ENCODE assay signal across 8 mouse cellular contexts in the genomic region with DNA sequence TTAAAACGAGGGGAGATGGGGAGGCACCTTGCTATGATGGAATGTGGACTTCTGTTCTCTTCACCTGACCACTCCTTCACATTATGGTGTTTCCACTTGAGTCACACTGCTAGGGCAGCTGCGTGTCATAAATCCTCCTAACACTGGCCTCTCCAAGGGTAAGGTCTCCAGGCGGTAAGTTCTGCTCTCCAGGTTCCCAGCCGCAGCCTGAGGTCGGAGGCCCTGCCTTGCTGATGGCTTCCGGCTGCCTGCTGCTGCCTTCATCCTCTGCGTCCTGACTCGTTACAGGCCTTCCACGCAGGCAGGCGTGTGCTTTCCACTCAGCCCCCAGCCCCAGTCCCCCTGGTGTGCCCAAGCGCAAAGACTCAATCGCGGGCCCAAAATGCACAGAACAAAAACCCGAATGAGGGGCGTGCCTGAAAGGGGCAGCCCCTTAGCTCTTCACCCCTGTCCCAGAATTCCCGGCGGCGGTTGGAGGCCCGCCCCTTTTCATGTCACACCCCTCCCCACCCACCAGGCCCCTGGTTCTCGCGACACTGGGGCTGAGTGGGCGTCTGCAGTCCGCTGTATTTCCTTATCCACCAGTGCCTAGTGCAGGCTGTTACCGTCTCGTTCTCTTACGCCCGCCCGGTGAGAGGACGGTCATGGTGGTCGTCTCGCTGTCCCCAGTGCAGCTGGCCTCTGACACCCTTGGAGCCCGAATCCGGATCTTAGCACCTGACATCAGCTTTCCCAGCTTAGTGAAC. TPM values are rescaled to one million over a fixed set of nuclear protein-coding genes. Genes with fewer than 3 reads are reported as not detected.
DNase-seq lines count a peak whose midpoint lies in the region; ATAC-seq and TF ChIP-seq lines count a peak whose summit lies in the region.

TSS of gene Exo5 (minus strand) at position 464 of the 746 bp plus-strand sequence.

- H3K4me3 ChIP-seq in E14TG2a.4 (replicated peaks; ENCODE audit: low read length): peak within 1 kb of the TSS; percentile 88
- H3K4me3 ChIP-seq in forebrain, embryonic 13.5 days: peak within 1 kb of the TSS; percentile 68
- H3K4me3 ChIP-seq in liver, postnatal 0 days (ENCODE audit: low read depth, low read length): peak within 1 kb of the TSS; percentile 74
- H3K4me3 ChIP-seq in neural tube, embryonic 14.5 days (ENCODE audit: low read depth, low read length): peak within 1 kb of the TSS; percentile 64

- peak within 1 kb of the TSS; percentile 84 for H3K9ac ChIP-seq in forebrain, embryonic 13.5 days
- H3K9ac ChIP-seq in liver, postnatal 0 days (replicated peaks): peak within 1 kb of the TSS; percentile 73
- peak within 1 kb of the TSS; percentile 84 for H3K9ac ChIP-seq in neural tube, embryonic 14.5 days (replicated peaks; ENCODE audit: low read depth, low read length)

- H3K27me3 ChIP-seq in E14TG2a.4 (ENCODE audit: insufficient read depth, low read length): no peaks in the 10 kb centered on the region
- H3K27me3 ChIP-seq in forebrain, embryonic 13.5 days: no peaks in the 10 kb centered on the region
- H3K27me3 ChIP-seq in liver, postnatal 0 days (ENCODE audit: insufficient read depth, low read length): no peaks in the 10 kb centered on the region
- no peaks in the 10 kb centered on the region for H3K27me3 ChIP-seq in neural tube, embryonic 14.5 days (ENCODE audit: control insufficient read depth, insufficient read depth, low read length)

- no peaks in the 10 kb centered on the region for H3K9me3 ChIP-seq in E14TG2a.4 (ENCODE audit: low read length)
- no peaks in the 10 kb centered on the region; the same call in 1 of the 2 replicates for H3K9me3 ChIP-seq in forebrain, embryonic 13.5 days (replicated peaks)
- no peaks in the 10 kb centered on the region for H3K9me3 ChIP-seq in liver, postnatal 0 days (ENCODE audit: low read length)
- H3K9me3 ChIP-seq in neural tube, embryonic 14.5 days (ENCODE audit: control insufficient read depth, low read length): no peaks in the 10 kb centered on the region; the same call in 1 of the 2 replicates

- WGBS in forebrain, embryonic 13.5 days: under 1% methylated on average over 33 of the region's 33 CpGs
- WGBS in large intestine, adult 2 months: under 1% methylated on average over 33 of the region's 33 CpGs
- WGBS in liver, postnatal 0 days (ENCODE audit: insufficient replicate concordance): under 1% methylated on average over 33 of the region's 33 CpGs
- under 1% methylated on average over 33 of the region's 33 CpGs for WGBS in neural tube, embryonic 14.5 days

- peaks cover 14% of the 10 kb centered on the region for H3K4me1 ChIP-seq in E14TG2a.4 (replicated peaks; ENCODE audit: low read depth, low read length)
- peaks cover 20% of the 10 kb centered on the region for H3K4me1 ChIP-seq in forebrain, embryonic 13.5 days
- H3K4me1 ChIP-seq in liver, postnatal 0 days (ENCODE audit: insufficient read depth): peaks cover 8% of the 10 kb centered on the region; the same call in 1 of the 2 replicates
- H3K4me1 ChIP-seq in neural tube, embryonic 14.5 days (ENCODE audit: control insufficient read depth, insufficient read depth, low read length): peaks cover 4% of the 10 kb centered on the region; the same call in 1 of the 2 replicates

- intact Hi-C loops in heart, postnatal 10 days (cut with DNase I): loop anchor here (1.0 kb wide), 1 partner anchor 27 kb away; the partner anchor contains the start of gene Zfp69

- TF ChIP-seq CTCF in E14TG2a.4 (conservative IDR thresholded peaks at IDR 0.05; ENCODE audit: low read length): no peak
- no peak for TF ChIP-seq CTCF in liver, postnatal 0 days (IDR thresholded peaks at IDR 0.05; ENCODE audit: low read depth)

- TF ChIP-seq EP300 in liver, postnatal 0 days (IDR thresholded peaks at IDR 0.05; ENCODE audit: low read depth): peak; percentile 82; the same call in 1 of the 2 replicates

- peaks cover 31% of the 10 kb centered on the region for H3K36me3 ChIP-seq in E14TG2a.4 (ENCODE audit: insufficient read depth, low read length)
- H3K36me3 ChIP-seq in forebrain, embryonic 13.5 days (ENCODE audit: poor library complexity, severe bottlenecking): peaks cover 31% of the 10 kb centered on the region
- H3K36me3 ChIP-seq in liver, postnatal 0 days (replicated peaks; ENCODE audit: insufficient read depth, low read length): peaks cover 11% of the 10 kb centered on the region
- H3K36me3 ChIP-seq in neural tube, embryonic 14.5 days (ENCODE audit: control insufficient read depth, insufficient read depth, low read length): peaks cover 2% of the 10 kb centered on the region

- peak within 1 kb of the TSS; percentile 71 for H3K4me2 ChIP-seq in forebrain, embryonic 13.5 days
- H3K4me2 ChIP-seq in liver, postnatal 0 days (ENCODE audit: low read depth, low read length): peak within 1 kb of the TSS; percentile 85
- H3K4me2 ChIP-seq in neural tube, embryonic 14.5 days (ENCODE audit: low read depth, low read length): peak within 1 kb of the TSS; percentile 72

- H3K27ac ChIP-seq in forebrain, embryonic 13.5 days: peak within 1 kb of the TSS; percentile 90
- H3K27ac ChIP-seq in liver, postnatal 0 days (ENCODE audit: low read depth): peak within 1 kb of the TSS; percentile 94
- H3K27ac ChIP-seq in neural tube, embryonic 14.5 days (ENCODE audit: low read depth, low read length): peak within 1 kb of the TSS; percentile 89

- peak; percentile 93 to 95 for DNase-seq in heart, postnatal 10 days
- DNase-seq in large intestine, adult 2 months (ENCODE audit: low read depth, low spot score): peak; percentile 62
- peak; percentile 93 for DNase-seq in liver, postnatal 0 days
- DNase-seq in testis, postnatal 10 days (ENCODE audit: low spot score): peak; percentile 96

- peak; percentile 84 for ATAC-seq in cerebellum, adult (ENCODE audit: insufficient number of reproducible peaks, low FRiP score, low TSS enrichment)
- peak; percentile 99 for ATAC-seq in forebrain, embryonic 13.5 days
- peak; percentile 100 for ATAC-seq in liver, postnatal 0 days
- ATAC-seq in neural tube, embryonic 14.5 days (ENCODE audit: low read depth): peak; percentile 99

RNA-seq across cellular contexts. Expression of gene Exo5, which starts in this region (rescaled TPM):
- 42.9 and 44.4 TPM in 2 replicates for polyA plus RNA-seq in forebrain, embryonic 13.5 days (2015; fragmentation: Nextera tagmentation; extraction: Ambion mirVana)
- 1 to 10 TPM; 4.2 to 5.4 TPM for total RNA-seq in heart, postnatal 10 days (2021)
- 7.0 and 8.4 TPM in 2 replicates for polyA plus RNA-seq in large intestine, adult 2 months (2012; rRNA removed)
- polyA plus RNA-seq in liver, postnatal 0 days (2015; fragmentation: Nextera tagmentation; extraction: Ambion mirVana): 3.7 TPM in 2 replicates
- polyA plus RNA-seq in neural tube, embryonic 14.5 days (2014; fragmentation: Nextera tagmentation; extraction: Ambion mirVana): 26.0 and 27.2 TPM in 2 replicates

Comparison
In these comparisons a context has a peak if more than half of its experiments do, and no peak if none do; other contexts are left out.
1. Peak in every context shown above with its lines: DNase-seq, ATAC-seq, H3K4me3 ChIP-seq and H3K27ac ChIP-seq.